Mouse (Mus musculus): ENCODE measurements around the gene Psmd13. TPM values are rescaled to one million over a fixed set of nuclear protein-coding genes. Genes with fewer than 3 reads are reported as not detected.

Gene Psmd13
- total and polyA plus RNA-seq, 3 experiments: 165 to 215 TPM; not detected in 1

DNA sequence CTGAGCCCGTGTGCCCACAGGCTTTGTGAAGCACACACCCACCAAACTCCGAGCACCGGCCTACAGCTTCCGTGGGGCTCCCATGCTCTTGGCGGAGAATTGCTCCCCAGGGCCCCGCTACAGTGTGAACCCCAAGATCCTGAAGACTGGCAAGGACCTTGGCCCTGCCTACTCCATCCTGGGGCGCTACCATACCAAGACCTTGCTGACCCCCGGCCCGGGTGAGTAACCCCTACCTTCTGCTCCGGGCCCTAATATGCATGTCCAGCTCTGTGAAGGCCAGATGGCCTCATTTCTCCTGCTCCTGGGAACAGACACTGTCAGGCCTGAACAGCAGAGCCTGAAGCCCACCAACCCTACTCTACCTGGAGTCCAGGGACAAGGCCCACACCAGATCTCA is 33.2 kb upstream of the Psmd13 start:
- Histone ChIP-seq H3K27ac (ENCODE audit: control insufficient read depth, low read depth, low read length) (no peak overlapping the region), H3K36me3 (ENCODE audit: control insufficient read depth in 1 of 2, insufficient read depth in 2 of 2, low read length in 2 of 2) (no peaks in the 10 kb centered on the region), H3K9ac (ENCODE audit: control insufficient read depth, low read depth, low read length, poor library complexity, severe bottlenecking) (no peak overlapping the region), H3K27me3 (ENCODE audit: control insufficient read depth in 1 of 2, insufficient read depth in 2 of 2, low read length in 2 of 2) (no peaks in the 10 kb centered on the region), H3K4me3 (ENCODE audit: control insufficient read depth in 1 of 2, insufficient read depth in 1 of 2, low read depth in 2 of 2, low read length in 2 of 2) (no peak overlapping the region), H3K4me1 (ENCODE audit: control insufficient read depth in 1 of 2, insufficient read depth in 2 of 2, low read length in 2 of 2) (no peaks in the 10 kb centered on the region), H3K9me3 (replicated peaks; ENCODE audit: insufficient read depth, low read length) (no peaks in the 10 kb centered on the region), H3K79me2 (ENCODE audit: control insufficient read depth, insufficient read depth, low read length, poor library complexity) (no peaks in the 10 kb centered on the region)
- DNase-seq (ENCODE audit: low read depth, low spot score): no peak
- TF ChIP-seq MAX (IDR thresholded peaks at IDR 0.05; ENCODE audit: low read length): no peak
- no peak for TF ChIP-seq SIN3A (IDR thresholded peaks at IDR 0.05; ENCODE audit: low read length)
- no peak for TF ChIP-seq NELFE (IDR thresholded peaks at IDR 0.05; ENCODE audit: low read depth, low read length)
- TF ChIP-seq HCFC1 (IDR thresholded peaks at IDR 0.05; ENCODE audit: low read depth, low read length): no peak
- no peak for TF ChIP-seq GATA1 (IDR thresholded peaks at IDR 0.05; ENCODE audit: low read depth, low read length)
- TF ChIP-seq ETS1 (IDR thresholded peaks at IDR 0.05; ENCODE audit: low read depth, low read length): no peak
- no peak for TF ChIP-seq MYC (IDR thresholded peaks at IDR 0.05; ENCODE audit: low read depth, low read length)
- no peak for TF ChIP-seq ELF1 (IDR thresholded peaks at IDR 0.05; ENCODE audit: low read depth, low read length)
- no peak for TF ChIP-seq ZMIZ1 (IDR thresholded peaks at IDR 0.05; ENCODE audit: low read depth, low read length)
- no peak for TF ChIP-seq TBP (IDR thresholded peaks at IDR 0.05; ENCODE audit: low read depth, low read length)
- TF ChIP-seq ZKSCAN1 (IDR thresholded peaks at IDR 0.05; ENCODE audit: low read depth, low read length): no peak
- TF ChIP-seq CTCF (IDR thresholded peaks at IDR 0.05 in 2 of 3, conservative IDR thresholded peaks at IDR 0.05 in 1 of 3; ENCODE audit: control insufficient read depth in 1 of 3, insufficient read depth in 1 of 3, low read depth in 2 of 3, low read length in 3 of 3, poor library complexity in 1 of 3, severe bottlenecking in 1 of 3): no peak
- no peak for TF ChIP-seq MXI1 (IDR thresholded peaks at IDR 0.05; ENCODE audit: low read depth, low read length)
- TF ChIP-seq MYB (IDR thresholded peaks at IDR 0.05; ENCODE audit: low read depth, low read length): no peak

DNA sequence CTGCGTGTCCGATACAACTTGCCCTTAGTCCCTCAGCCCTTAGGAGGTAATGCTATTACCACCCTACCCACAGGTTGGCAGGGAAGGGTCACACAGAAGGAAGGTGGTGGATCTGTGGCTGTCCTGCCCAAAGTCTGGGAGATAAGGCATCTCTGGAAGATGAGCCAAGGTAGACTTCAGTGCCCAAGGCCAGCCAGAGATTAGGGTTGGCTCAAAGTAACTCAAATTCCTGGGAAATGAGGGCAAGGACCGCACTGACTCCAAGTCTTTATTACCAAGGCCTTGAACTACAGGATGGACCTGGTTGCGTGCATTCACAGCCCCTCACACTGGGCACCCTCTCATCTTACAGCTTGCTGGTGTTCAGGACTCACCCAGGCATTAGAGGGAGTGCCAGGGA is 29.9 kb upstream of the Psmd13 start:
- H3K4me1 ChIP-seq (ENCODE audit: control insufficient read depth in 1 of 2, insufficient read depth in 2 of 2, low read length in 2 of 2): peaks cover 0 to 8% of the 10 kb centered on the region in 2 experiments; a peak in 2 of 4 replicates
- H3K36me3 ChIP-seq (ENCODE audit: control insufficient read depth in 1 of 2, insufficient read depth in 2 of 2, low read length in 2 of 2): no peaks in the 10 kb centered on the region
- H3K79me2 ChIP-seq (ENCODE audit: control insufficient read depth, insufficient read depth, low read length, poor library complexity): peaks cover 18% of the 10 kb centered on the region
- H3K9ac ChIP-seq (ENCODE audit: control insufficient read depth, low read depth, low read length, poor library complexity, severe bottlenecking): no peak overlapping the region
- TF ChIP-seq MYC (IDR thresholded peaks at IDR 0.05; ENCODE audit: low read depth, low read length): no peak
- TF ChIP-seq POLR2A (IDR thresholded peaks at IDR 0.05; ENCODE audit: control insufficient read depth in 1 of 2, insufficient read depth in 1 of 2, low read depth in 1 of 2, low read length in 2 of 2, poor library complexity in 1 of 2): no peak; a peak in 1 of 4 replicates
- no peak for TF ChIP-seq ETS1 (IDR thresholded peaks at IDR 0.05; ENCODE audit: low read depth, low read length)
- TF ChIP-seq BHLHE40 (IDR thresholded peaks at IDR 0.05; ENCODE audit: borderline replicate concordance, low read depth, low read length): no peak
- TF ChIP-seq SMC3 (IDR thresholded peaks at IDR 0.05; ENCODE audit: low read depth, low read length): no peak
- TF ChIP-seq EP300 (IDR thresholded peaks at IDR 0.05; ENCODE audit: low read depth in 1 of 2, low read length in 2 of 2): no peak
- TF ChIP-seq UBTF (IDR thresholded peaks at IDR 0.05; ENCODE audit: borderline replicate concordance, insufficient read depth, low read depth, low read length): no peak
- TF ChIP-seq TBP (IDR thresholded peaks at IDR 0.05; ENCODE audit: low read depth, low read length): no peak
- TF ChIP-seq ZMIZ1 (IDR thresholded peaks at IDR 0.05; ENCODE audit: low read depth, low read length): no peak
- no peak for TF ChIP-seq KAT2A (conservative IDR thresholded peaks at IDR 0.05; ENCODE audit: low read depth, low read length)
- no peak for TF ChIP-seq ELF1 (IDR thresholded peaks at IDR 0.05; ENCODE audit: low read depth, low read length)
- TF ChIP-seq RCOR1 (IDR thresholded peaks at IDR 0.05; ENCODE audit: low read depth, low read length): no peak
- TF ChIP-seq CHD2 (IDR thresholded peaks at IDR 0.05; ENCODE audit: low read length): no peak
- TF ChIP-seq NELFE (IDR thresholded peaks at IDR 0.05; ENCODE audit: low read depth, low read length): no peak
- no peak for TF ChIP-seq MYB (IDR thresholded peaks at IDR 0.05; ENCODE audit: low read depth, low read length)
- no peaks in the 10 kb centered on the region for H3K9me3 ChIP-seq (replicated peaks; ENCODE audit: insufficient read depth, low read length)
- H3K27ac ChIP-seq (ENCODE audit: control insufficient read depth, low read depth, low read length): no peak overlapping the region
- DNase-seq (ENCODE audit: low read depth, low spot score): no peak
- H3K4me3 ChIP-seq (ENCODE audit: control insufficient read depth in 1 of 2, insufficient read depth in 1 of 2, low read depth in 2 of 2, low read length in 2 of 2): no peak overlapping the region
- H3K27me3 ChIP-seq (ENCODE audit: control insufficient read depth in 1 of 2, insufficient read depth in 2 of 2, low read length in 2 of 2): no peaks in the 10 kb centered on the region
